Mouse (Mus musculus): Measurements from ENCODE around the gene Mettl27.

GRCm38 (mm10) chr5:134915311-134915710 is 16.9 kb upstream of the Mettl27 start, which contains the start of gene Cldn13:
- TF ChIP-seq CTCF (IDR thresholded peaks at IDR 0.05; ENCODE audit: low read depth) (no peak), EP300 (optimal IDR thresholded peaks at IDR 0.05) (no peak)

Measured in stomach, postnatal 0 days (tissue).